Mouse (Mus musculus) bone marrow macrophage, adult 2 months (primary cell): Measurements from ENCODE around the gene Il12a.

ENCODE experiments used
- CTCF ChIP-seq: IDR thresholded peaks from 2 replicates; pipeline ENCODE4 v1.5.1; 2012; ENCODE audit warnings: low read depth, mild to moderate bottlenecking, low read length, moderate library complexity
- POLR2A ChIP-seq: IDR thresholded peaks from 2 replicates; pipeline ENCODE4 v1.6.1; 2012; ENCODE audit warnings: mild to moderate bottlenecking, low read depth, low read length, borderline replicate concordance

DNA sequence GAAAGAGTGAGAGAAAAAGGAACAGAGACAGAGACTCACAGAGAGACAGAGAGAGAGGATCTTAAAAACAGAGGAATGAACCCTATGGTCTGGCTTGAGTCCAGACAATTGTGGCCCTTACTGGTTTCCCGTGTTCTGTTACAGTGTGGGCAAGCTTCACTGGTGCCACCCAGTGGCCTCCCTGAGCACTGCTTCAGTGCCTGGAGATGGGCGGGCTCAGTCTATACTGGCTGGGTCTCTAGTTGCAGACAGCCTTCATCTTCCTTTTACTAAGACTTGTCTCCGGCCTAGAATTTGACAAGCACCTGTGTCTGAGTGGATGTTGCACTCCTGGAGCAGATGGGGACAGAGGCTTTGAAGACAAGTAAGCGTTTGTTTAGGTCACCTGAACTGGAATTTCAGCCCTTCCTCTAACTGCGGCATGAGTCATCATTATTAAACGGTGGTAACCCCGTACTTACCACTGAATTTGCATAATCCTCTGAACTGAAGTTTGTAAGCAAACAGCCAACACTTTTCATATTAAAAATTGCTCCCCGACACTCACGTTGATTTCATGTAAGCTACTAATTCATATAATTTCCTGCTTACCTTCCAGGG lies 18.9 kb downstream of the Il12a start:
- TF ChIP-seq CTCF (peak; percentile 52), POLR2A (no peak)
